Mouse (Mus musculus): Measurements from ENCODE around the gene 2810408A11Rik. TPM values are rescaled to one million over a fixed set of nuclear protein-coding genes. Genes with fewer than 3 reads are reported as not detected.
A peak's percentile ranks its signal among the peaks of the same experiment; 100 is the strongest.
"Not testable (repeated sequence)": the region's sequence is repeated elsewhere in the genome, so short reads cannot be mapped to it uniquely, and the experiment has no call there.

Gene 2810408A11Rik
- total RNA-seq, 2 experiments from 2014 or later, result 0.59 TPM; not detected in 1

- intact Hi-C loops (cut with DNase I); DNase-seq: not testable (repeated sequence)
Observed at GRCm38 (mm10) chr11:69863729-69864128, 37.1 kb downstream of the 2810408A11Rik start.

DNA sequence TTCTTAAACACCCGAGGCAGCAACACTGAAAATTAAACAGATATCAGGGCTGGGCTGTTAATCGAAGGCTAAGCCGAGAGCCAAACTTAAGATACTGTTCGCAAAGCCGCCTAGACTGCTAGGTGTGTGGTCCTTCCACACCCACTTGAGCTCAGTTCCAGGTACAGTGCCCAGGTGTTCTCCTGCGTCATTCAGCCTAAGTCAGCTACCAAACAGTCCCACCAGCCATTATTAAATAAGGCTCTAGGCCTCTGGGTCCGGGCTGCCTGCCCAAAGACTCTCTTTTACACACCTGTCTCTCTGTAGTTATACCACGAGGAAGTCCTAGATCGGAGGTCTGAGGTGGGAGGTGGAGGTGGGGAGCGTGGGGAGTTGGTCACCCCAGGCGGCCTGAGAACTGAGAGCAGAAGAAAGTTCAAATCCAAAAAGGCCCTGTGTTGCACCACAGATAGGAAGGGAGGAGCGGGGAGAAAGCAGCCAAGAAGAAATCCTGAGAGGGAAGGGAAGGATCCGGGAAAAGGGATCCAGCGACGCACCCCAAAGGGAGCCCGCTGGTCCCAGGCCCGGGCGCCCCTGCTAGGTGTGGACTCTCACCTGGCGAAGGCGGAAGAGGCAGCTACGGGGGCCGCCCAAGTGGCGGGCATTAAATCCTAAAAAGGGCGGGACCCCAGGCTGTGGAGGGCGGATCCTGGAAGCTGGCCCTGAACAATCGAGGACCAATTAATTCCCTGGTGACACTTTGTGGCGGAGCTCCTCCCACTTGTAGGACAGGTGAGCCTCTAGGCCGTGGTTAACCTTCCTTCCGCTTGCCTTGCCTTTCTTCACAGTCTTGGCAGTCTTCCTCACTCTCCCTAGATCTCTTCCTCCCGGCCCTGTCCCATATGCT is 42.4 kb downstream of the 2810408A11Rik start, which contains the start of gene Tnk1:
TSS of gene Tnk1 (minus strand) at position 618 of the 886 bp plus-strand sequence.
- intact Hi-C loops (cut with DNase I), result no loop called here
- no peak for DNase-seq

- DNase-seq, result peak in 1 of 2 experiments; percentile 20
Observed at GRCm38 (mm10) chr11:69855347-69855746, 45.4 kb downstream of the 2810408A11Rik start.

DNA sequence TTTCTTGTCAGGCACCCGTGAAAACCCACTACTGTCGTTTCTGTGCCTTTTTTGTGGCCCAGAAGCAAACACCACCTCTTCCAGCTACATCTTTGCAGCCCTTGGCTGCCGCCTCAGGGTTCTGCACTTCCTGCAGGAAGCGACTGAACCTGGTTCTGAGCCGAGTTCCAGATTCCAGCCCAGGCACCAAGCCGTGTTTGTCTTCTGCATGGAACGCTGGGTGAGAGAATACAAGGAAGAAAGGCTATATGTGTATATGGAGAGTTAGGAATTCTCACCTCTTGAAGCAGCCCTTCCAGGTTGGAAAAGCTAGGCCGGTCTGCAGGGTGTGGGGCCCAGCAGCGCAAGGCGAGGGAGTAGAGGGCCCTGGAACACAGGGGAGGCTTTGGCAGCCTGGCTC is 46.1 kb downstream of the 2810408A11Rik start:
- intact Hi-C loops (cut with DNase I), result no loop called here
- no peak for DNase-seq

More at GRCm38 (mm10) chr11:69855347-69855746, 45.4 kb downstream of the 2810408A11Rik start:
- intact Hi-C loops (cut with DNase I), result no loop called here

- no peak for DNase-seq
- intact Hi-C loops (cut with DNase I), result no loop called here
Observed at GRCm38 (mm10) chr11:69853994-69854393, 46.8 kb downstream of the 2810408A11Rik start.

DNA sequence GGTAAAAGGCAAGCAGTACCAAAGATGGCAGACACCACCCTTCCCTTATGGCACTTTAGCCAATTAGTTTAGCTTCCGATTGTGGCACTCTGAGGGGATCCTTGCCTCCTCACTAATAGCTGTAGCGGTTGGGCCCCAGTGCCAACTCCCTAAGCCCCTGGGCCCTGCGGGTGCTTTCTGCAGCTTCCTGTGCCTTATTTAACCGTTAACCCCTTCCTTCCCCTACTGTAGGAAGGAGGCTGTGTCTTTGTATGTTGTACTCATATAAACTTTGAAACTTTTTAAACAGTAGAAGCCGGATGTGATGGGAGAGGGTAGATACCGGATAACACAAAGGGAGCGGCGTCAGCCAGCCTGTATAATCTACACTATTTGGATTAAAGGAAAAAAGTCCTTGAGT is 50.0 kb downstream of the 2810408A11Rik start:
- DNase-seq, result no peak
- intact Hi-C loops (cut with DNase I), result no loop called here

GRCm38 (mm10) chr11:69849884-69850283 is 50.9 kb downstream of the 2810408A11Rik start:
- DNase-seq, result no peak
- intact Hi-C loops (cut with DNase I), result no loop called here

GRCm38 (mm10) chr11:69849128-69849527 is 51.7 kb downstream of the 2810408A11Rik start:
- DNase-seq, result no peak
- intact Hi-C loops (cut with DNase I), result no loop called here

DNA sequence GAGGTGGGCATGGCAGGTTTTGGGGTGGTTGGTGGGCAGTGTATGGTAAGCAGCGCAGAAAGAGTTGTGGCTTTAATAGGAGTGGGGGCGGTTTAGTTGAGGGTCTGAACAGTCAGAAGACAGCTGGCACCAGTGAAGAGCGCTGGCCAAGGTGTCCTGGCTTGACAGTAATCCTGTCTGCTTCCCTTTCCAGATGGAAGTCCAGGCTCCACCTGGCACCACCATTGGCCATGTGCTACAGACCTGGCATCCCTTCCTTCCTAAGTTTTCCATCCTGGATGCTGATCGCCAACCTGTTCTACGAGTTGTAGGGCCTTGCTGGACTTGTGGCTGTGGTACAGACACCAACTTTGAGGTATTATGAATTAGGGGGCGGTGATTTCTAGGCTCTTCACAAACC is 52.8 kb downstream of the 2810408A11Rik start:
- no peak for DNase-seq
- intact Hi-C loops (cut with DNase I), result no loop called here

Small RNAs within 50 kb of the gene (microRNA-seq; reads per million reads assigned to microRNA genes)
- gene Mir6924, result 0 reads per million in 2 experiments

Other genes with a start within 250 kb of the 2810408A11Rik start
- gene Sox15, start 245.7 kb downstream of the 2810408A11Rik start, total RNA-seq (2021), result not detected
- 1 to 10 TPM; 8.0 to 8.3 TPM for gene Mpdu1, start 238.3 kb downstream of the 2810408A11Rik start, total RNA-seq (2021)
- 1 to 10 TPM; 2.6 to 3.2 TPM for gene Cd68, start 234.8 kb downstream of the 2810408A11Rik start, total RNA-seq (2021)
- gene Eif4a1, start 228.6 kb downstream of the 2810408A11Rik start, total RNA-seq (2021), result 100 to 1,000 TPM in 1 of 2 experiments, 10 to 100 TPM in 1; 74.1 to 103 TPM
- 10 to 100 TPM; 22.7 TPM for gene Senp3, start 218.9 kb downstream of the 2810408A11Rik start, total RNA-seq (2021)
- gene Tnfsf13, start 215.2 kb downstream of the 2810408A11Rik start, total RNA-seq (2021), result under 1 TPM; 0.39 to 0.92 TPM
- gene Tnfsf12, start 205.1 kb downstream of the 2810408A11Rik start, total RNA-seq (2021), result 10 to 100 TPM in 1 of 2 experiments, 1 to 10 TPM in 1; 8.6 to 10.4 TPM
- gene Tnfsfm13, start 204.9 kb downstream of the 2810408A11Rik start, total RNA-seq (2021), result 1 to 10 TPM; 1.3 to 1.5 TPM
- gene Polr2a, start 142.3 kb downstream of the 2810408A11Rik start, total RNA-seq (2021), result 10 to 100 TPM; 28.7 to 29.2 TPM
- gene Slc35g3, start 139.0 kb downstream of the 2810408A11Rik start, total RNA-seq (2021), result not detected
- 10 to 100 TPM; 24.3 to 26.2 TPM for gene Zbtb4, start 135.1 kb downstream of the 2810408A11Rik start, total RNA-seq (2021)
- 10 to 100 TPM; 29.2 to 33.1 TPM for gene Chrnb1, start 105.0 kb downstream of the 2810408A11Rik start, total RNA-seq (2021)
- 1 to 10 TPM; 4.6 to 4.8 TPM for gene Fgf11, start 99.1 kb downstream of the 2810408A11Rik start, total RNA-seq (2021)
- under 1 TPM; 0.12 to 0.20 TPM for gene Tmem102, start 95.4 kb downstream of the 2810408A11Rik start, total RNA-seq (2021)
- gene Gm39566, start 85.7 kb downstream of the 2810408A11Rik start, total RNA-seq (2021), result not detected
- gene Spem2, start 82.5 kb downstream of the 2810408A11Rik start, total RNA-seq (2021), result not detected
- gene Spem1, start 78.8 kb downstream of the 2810408A11Rik start, total RNA-seq (2021), result not detected
- gene Nlgn2, start 63.2 kb downstream of the 2810408A11Rik start, total RNA-seq (2021), result 1 to 10 TPM; 2.4 to 2.9 TPM
- gene Tmem256, start 62.5 kb downstream of the 2810408A11Rik start, total RNA-seq (2021), result 100 to 1,000 TPM; 104 to 140 TPM
- gene Plscr3, start 54.6 kb downstream of the 2810408A11Rik start, total RNA-seq (2021), result 10 to 100 TPM; 10.6 to 11.2 TPM
- not detected for gene Tnk1, start 42.3 kb downstream of the 2810408A11Rik start, total RNA-seq (2021)
- not detected for gene Tmem95, start 23.0 kb downstream of the 2810408A11Rik start, total RNA-seq (2021)
- 1 to 10 TPM; 1.3 to 1.5 TPM for gene Kctd11, start 19.6 kb downstream of the 2810408A11Rik start, total RNA-seq (2021)
- gene Acap1, start 5.4 kb downstream of the 2810408A11Rik start, total RNA-seq (2021), result 1 to 10 TPM in 1 of 2 experiments, under 1 TPM in 1; 0.27 to 1.1 TPM
- gene Neurl4, start 85 bp upstream of the 2810408A11Rik start, total RNA-seq (2021), result 10 to 100 TPM; 22.9 to 23.1 TPM
- gene Gps2, start 12.9 kb upstream of the 2810408A11Rik start, total RNA-seq (2021), result 10 to 100 TPM; 33.9 to 42.5 TPM
- 100 to 1,000 TPM; 402 to 432 TPM for gene Eif5a, start 21.0 kb upstream of the 2810408A11Rik start, total RNA-seq (2021)
- gene Ybx2, start 34.8 kb upstream of the 2810408A11Rik start, total RNA-seq (2021), result 10 to 100 TPM in 1 of 2 experiments, 1 to 10 TPM in 1; 5.4 to 10.6 TPM
- gene Slc2a4, start 47.2 kb upstream of the 2810408A11Rik start, total RNA-seq (2021), result 100 to 1,000 TPM; 382 to 407 TPM
- not detected for gene Cldn7, start 63.8 kb upstream of the 2810408A11Rik start, total RNA-seq (2021)
- gene Ctdnep1, start 80.2 kb upstream of the 2810408A11Rik start, total RNA-seq (2021), result 100 to 1,000 TPM; 171 to 246 TPM
- 10 to 100 TPM; 29.0 to 34.6 TPM for gene Elp5, start 81.5 kb upstream of the 2810408A11Rik start, total RNA-seq (2021)
- gene Gabarap, start 90.2 kb upstream of the 2810408A11Rik start, total RNA-seq (2021), result 100 to 1,000 TPM; 142 to 178 TPM
- 10 to 100 TPM; 12.6 to 16.5 TPM for gene Phf23, start 94.8 kb upstream of the 2810408A11Rik start, total RNA-seq (2021)
- gene Dvl2, start 99.6 kb upstream of the 2810408A11Rik start, total RNA-seq (2021), result 1 to 10 TPM; 3.3 to 4.6 TPM
- gene Acadvl, start 114.4 kb upstream of the 2810408A11Rik start, total RNA-seq (2021), result 100 to 1,000 TPM; 320 to 384 TPM
- gene Dlg4, start 116.0 kb upstream of the 2810408A11Rik start, total RNA-seq (2021), result 1 to 10 TPM; 4.9 to 6.5 TPM
- gene Asgr1, start 153.1 kb upstream of the 2810408A11Rik start, total RNA-seq (2021), result not detected
- not detected for gene Asgr2, start 191.7 kb upstream of the 2810408A11Rik start, total RNA-seq (2021)
- gene Mgl2, start 229.3 kb upstream of the 2810408A11Rik start, total RNA-seq (2021), result 1 to 10 TPM; 1.1 to 1.2 TPM

Measured in gastrocnemius, postnatal 36 days (tissue).